Mouse (Mus musculus) right cerebral cortex, postnatal 10 days (tissue): Measurements from ENCODE around the gene Chil1.

Source experiments
- DNase-seq, 2 experiments: peaks; one replicate each; pipeline ENCODE4 v3.0.0; 2021; ENCODE audit warnings: low spot score in 2 of 2

The Chil1 gene

DNA sequence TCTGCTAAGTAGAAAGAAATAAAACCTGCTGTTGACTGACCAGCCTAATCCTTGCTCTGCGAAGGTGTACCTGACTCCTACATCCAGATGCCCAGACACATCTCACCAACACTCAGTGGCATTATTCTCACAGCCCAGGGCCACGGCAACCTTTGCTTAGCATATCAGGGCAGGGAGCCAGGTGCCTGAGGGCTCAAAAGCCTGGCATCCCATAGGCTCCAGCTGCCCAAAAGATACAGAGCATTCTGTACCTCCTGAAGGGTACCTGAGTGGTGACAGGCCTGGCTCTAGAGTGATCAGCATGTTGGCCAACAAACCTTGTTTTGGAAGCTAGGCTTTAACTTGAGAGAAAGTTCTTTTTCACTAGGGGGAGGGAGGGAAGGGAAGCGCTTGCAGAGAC, 49.3 kb downstream of the Chil1 start:
- DNase-seq = no peak

DNA sequence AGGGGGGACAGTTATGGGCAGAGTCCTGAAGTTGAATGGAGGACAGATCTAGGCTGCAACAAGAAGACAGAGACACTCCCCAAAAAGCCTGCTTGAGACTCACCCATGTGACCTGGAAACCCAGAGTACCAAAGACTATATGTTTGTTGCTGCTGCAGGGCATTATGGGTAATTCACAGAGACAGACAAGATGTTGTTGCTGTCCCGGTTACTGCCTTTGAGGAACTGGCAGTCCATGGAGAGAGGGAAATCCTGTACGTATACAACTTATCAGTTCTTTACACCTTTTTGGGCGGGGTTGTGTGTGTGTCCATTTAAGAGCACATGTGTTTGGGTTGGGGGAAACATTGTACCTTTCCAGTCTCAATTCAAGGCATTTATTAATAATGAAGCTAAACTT, 49.7 kb downstream of the Chil1 start:
- DNase-seq = no peak

DNA sequence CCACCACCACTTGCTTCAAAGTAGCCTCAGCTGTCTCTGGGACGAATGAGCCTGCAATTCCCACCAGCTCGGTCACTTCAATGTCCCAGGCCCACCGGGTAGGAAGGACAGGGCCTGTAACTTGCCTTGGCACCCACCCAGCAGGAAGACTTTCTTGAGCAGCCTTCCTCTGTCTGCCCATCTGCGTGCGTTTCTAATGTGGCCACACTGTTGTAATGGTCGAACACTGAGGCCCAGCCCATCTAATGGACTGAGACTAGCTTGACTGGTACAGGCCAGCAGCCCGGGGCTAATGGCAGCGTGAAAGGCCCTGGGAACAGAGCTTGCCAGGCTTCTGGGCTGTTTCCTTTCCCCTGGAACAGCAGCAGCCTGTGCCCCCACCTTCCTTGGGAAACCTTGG, 50.4 kb downstream of the Chil1 start:
- peak; percentile 46 to 54 for DNase-seq

DNA sequence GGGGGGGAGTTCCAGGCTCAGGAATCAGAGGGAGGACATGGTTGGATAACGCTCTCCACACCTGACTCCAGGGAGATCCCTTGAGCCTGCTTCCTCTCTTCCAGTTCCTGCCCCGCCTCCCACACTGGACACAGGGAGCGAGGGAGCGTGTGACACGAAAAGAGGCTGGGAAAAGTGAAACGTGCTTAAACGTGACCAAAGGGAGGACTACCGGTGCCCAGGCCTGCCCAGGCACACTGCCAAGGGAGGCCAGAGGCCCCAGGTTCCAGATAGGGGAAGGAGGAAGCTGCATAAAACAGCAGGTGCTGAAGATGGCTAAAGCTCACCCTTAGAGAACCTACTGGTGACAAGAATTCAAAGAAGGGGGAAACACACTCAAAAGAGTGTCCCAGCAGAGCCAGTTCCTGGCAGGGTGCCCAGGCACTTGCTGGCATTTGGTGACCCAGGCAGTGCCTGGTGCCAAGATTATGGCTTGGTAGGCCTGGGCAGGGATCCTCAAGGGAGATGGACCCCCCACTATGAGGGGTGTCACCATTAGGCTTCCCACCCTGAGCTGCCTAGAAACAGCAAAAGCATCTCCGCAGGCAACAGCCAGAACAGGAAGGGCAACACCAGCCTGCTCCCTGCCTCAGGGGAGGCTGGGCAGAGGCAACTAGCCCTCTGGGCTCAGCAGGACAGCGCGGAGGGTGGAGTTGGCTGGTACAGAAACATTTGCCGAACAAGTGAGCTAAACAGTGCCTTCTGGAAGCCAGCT, 51.0 kb downstream of the Chil1 start:
- DNase-seq = peak; percentile 86 to 88

DNA sequence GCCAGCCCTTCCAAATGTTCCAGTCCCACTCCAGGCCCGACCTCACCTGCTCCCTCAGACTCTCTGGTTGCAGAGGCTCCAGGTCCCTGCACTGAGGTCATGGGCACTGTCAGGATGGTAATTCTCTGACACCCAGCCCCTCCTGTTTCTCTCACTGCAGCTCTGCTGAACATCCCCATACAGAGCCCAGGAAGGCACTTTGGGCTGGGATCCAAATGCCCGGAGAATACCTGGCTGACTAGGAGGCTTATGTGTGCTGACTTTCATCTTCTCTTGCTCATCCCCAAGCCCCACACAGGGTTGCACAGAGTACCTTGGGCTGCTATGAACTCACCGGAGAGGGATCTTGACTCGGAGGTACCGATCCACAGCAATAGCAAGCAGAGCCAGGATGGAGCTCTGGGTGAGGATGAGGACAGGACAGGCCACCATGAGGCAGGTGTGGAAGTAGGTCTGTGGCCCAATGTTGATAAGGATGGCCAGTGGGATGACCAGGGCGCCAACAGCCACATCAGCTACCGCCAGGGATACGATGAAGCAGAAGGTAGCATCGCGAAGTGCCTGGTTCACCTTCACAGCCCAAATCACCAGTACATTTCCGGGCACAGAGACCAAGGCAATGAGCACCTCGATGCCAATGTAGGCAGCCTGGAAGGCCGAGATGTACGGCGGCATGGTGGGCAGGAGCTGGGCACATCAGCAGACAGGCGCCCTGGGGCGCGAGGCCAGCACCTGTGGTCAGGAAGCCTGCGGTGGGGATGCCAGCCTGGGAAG, 51.9 kb downstream of the Chil1 start:
- peak in 1 of 2 experiments; percentile 48 for DNase-seq

DNA sequence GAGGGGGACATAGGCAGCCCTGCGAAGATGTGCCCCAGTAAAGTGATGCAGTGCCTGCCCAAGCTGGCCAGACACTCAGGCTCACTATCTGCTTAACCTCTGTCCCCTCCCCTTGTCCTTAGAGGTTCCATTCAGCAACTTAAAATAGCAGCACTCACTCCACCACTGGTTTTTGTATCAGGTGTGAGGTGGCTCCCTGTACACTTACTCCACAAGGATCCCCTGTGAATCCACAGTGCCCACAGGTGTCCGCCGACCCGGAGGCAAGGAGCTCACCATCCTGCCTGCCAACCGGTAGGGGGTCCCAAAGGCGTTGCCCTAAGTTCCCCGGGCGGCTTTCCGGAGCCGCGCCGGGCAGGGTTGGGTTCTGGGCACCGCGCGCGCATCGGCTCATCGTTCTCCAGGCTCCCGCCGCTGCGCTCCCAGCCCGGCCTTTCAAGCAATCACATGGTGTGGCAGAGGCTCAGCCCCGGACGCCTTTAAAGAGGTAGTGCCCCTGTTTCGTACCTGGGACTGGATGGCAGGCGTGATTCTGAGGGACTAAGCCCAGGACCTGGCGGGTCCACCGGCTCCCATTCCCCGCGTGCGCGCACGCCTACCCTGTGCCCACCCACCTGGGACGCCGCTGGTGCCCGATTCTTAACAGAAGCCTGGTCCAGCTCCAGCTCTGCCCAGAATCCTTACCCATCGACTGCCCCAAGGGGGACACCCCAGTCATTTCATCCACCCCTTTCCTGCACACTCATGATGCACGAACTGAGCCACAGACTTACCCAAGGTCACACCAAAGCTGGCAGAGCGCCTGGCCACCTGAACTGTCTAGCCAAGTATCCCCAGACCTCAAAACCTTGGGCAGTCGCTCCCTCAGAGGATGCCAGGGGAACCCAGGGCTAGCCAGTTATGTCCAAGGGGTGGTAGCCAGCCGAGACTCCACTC, 52.7 kb downstream of the Chil1 start:
- DNase-seq = peak; percentile 82 to 84

DNA sequence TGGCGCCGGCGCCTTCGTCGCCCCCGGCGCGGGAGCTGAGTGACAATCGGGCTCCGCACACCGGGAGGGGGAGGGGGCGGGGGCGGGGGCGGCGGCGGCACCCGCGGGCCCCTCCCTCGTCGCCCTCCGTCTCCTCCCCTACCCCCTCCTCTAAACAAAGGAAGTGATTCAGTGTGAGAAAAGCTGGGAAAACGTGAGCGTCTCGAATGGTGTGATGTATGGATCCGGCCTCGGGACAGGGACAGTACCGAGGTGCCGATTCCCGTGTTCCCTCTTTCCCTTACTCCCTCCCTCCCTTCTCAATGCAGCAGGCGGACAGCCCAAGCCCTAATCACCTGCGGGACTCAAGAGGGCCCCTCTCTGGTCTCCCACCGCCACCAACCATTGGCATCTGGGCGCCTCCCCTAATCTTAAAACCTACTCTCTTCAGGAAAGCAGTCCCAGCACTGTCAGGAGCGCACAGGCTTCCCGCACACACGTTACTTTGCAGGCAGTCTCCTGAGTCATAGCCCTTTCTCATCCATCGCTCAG, 53.5 kb downstream of the Chil1 start, which contains the start of gene Adora1:
Gene Adora1 (minus strand): TSS at position 41 of the 531 bp plus-strand sequence.
- DNase-seq = peak in 1 of 2 experiments; percentile 62

DNA sequence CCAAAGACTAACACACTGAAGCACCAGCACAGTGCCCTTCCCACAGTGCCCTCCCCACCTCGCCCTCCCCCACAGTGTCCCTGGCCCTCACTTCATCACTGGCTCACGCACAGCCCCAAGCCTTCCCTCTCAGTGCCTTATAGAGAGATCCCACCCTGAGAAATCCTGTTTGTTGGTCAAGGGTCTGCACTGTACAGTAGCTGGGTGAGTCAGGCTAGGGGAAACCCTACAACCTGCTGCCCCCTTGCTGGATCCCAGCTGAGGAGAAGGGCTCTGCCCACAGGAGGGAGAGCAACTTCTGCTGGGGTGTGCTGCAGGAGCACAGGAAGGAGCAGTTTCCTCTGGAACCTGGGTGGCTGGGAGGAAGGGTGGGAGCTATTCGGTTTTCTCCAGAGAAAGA, 54.2 kb downstream of the Chil1 start:
- peak in 1 of 2 experiments; percentile 21 for DNase-seq

DNA sequence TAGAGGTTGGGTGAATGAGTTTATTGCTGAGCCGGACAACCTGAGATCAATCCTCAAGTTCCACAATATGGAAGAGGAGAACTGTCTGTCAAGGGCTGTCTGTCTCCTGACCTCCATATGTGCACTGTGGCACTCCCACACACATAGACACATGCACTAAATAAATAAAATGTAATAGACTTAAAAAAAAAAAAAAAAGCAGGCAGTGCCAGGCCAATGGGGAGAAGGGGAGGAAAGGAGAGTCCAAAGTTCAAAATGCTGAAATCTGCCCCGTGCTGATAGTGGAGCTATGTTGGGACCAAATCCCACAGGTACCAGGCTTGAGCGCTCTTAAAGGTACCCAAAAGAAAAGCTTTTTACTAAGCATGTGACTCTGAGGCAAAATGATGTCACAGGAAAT, 55.5 kb downstream of the Chil1 start:
- no peak for DNase-seq
